Mouse (Mus musculus) neutrophil, adult 5-6 weeks (primary cell): Measurements from ENCODE around the gene Safb2. TPM values are rescaled to one million over a fixed set of nuclear protein-coding genes. Genes with fewer than 3 reads are reported as not detected.

ENCODE experiments used
- ATAC-seq: fragments of 151-379, 151-347 bp; 2 replicates; pipeline ENCODE4 v1.8.0; 2017; ENCODE audit warnings: mild to moderate bottlenecking, moderate TSS enrichment; ENCODE audit not compliant: insufficient number of reproducible peaks, poor library complexity, low FRiP score, severe bottlenecking; ENCODE audit errors: extremely low read depth
- total RNA-seq: library from RNA; stranded (forward); fragments of 200-1000 nt; gene quantifications from 2 replicates; pipeline ENCODE4 v1.2.3, GENCODE M21; 2017

Gene Safb2
- total RNA-seq, 1 experiment from 2014 or later, result 358 TPM

DNA sequence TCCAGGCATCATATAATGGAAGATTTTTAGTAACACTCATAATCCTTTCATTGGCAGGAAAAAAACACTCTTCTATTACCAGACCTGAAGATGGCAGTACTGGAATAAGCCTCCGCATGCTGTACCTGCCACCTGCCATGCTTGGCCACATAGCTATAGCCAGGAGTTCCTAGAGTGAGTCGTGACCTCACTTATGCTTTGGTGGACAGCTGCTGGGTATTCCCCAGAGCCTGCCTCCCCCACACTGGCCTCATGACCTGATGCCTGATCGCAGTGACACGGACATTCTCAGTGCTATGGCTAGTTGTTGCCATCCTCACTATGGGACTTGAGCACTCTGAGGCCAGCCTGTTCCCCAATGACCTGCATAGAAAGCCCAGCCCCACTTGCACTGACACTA is 14.1 kb downstream of the Safb2 start:
- no peak for ATAC-seq

DNA sequence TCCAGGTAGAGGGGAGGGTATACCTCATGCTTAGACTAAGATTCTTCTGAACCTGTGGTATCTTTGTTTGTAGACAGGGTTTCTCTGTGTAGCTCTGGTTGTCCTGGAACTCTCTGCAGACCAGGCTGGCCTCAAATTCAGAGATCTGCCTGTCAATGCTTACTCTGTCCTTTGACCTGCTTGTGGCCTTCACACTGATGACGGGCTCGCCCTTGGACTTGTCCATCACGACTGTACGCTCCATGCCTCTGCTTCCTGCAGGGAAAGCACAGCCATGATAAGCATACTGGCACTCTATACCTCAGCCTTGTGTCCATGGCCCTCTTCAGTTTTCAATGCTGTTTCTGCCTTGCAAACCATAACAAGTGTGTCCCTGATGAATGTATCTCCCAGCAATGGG is 17.0 kb downstream of the Safb2 start:
- no peak for ATAC-seq

DNA sequence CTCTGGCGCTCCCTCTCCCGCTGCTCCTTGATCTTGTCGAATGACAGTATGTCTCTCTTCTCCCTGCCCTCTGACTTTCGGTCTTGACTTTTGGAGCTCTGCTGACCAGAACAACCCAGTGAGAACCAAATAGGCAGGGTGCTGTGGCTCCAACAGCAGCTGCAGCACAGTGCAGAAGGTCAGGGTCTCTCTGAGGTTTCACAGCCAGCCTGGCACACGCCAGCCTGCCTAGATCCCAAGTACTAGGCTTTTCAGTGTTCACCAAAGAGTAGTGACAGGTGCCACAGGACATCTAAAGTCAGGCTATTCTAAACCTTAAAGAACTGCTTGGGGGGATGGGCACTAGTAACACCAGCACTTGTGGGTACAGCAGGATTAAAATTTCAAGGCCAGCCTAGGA is 17.5 kb downstream of the Safb2 start:
- ATAC-seq, result no peak

DNA sequence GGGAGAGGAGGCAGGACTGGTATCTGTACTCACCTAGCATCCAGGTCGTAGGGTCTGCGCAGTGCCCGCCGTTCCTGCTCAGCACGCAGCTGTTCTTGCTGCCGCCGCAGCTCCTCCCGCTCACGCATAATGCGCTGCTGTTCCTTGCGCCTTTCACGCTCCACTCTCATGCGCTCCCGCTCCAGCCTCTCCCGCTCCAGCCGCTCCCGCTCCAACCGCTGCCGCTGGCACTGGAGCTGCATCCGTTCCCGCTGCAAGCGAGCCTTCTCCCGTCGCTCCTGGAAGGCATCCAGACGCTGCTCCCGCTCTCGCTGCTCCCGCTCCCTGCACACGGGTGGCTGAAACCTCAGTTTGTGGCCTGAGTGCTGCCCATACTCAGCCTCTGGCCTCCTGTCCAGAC is 18.1 kb downstream of the Safb2 start:
- no peak for ATAC-seq

DNA sequence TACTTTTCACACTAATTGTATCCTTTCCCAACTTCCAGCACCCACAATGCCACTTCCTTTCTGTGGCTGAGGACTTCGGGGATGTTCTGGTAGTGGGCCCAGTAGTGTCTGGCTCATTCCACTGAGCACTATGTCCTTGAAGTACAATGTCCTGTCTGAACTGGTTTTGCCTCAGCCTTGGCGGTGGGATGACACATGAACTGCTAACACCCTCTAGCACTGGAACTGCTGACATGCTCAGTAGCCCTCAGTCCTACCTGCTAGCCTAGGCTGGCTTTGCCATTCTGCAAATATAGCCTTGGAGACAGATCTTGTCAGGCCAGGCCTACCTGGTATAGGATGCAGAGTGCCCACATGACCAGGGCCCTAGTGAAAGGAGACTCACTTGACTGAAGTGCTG is 22.5 kb downstream of the Safb2 start:
- no peak for ATAC-seq

DNA sequence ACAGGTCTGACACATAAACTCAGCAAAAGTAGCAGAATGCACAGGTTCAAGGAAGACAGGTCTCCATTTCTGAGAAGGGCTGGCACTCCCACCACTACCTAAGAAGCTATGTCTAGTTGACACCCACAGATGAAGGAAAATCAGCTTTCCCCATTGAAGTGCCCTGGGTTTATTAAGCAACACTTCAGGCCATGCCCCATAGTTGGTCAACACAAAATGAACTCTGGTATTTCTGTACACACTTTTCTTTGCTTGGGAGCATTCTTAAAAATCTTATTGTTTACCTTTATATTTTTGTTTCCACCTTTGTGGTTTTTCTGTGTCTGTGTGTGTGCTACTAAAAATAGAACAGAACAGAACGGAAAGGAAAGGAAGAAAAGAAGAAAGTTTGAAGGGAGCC is 24.3 kb downstream of the Safb2 start:
- no peak for ATAC-seq

DNA sequence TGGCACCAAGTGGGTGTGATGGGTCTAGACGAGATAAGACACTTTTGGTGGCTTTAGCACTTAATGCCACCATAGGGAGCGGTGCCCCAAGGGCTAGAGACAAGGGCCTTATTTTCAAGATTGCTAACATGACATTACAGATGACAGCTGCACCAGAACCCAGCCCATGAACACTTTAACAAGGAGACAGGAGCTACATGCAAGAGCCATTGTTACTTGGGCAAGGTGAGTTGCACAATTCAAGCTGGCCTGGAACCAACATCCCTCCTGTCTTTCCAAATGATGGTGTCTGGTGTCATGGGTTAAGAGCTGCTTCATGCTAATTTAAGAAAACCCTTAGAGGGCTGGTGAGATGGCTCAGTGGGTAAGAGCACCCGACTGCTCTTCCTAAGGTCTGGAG is 25.0 kb downstream of the Safb2 start:
- ATAC-seq, result no peak

DNA sequence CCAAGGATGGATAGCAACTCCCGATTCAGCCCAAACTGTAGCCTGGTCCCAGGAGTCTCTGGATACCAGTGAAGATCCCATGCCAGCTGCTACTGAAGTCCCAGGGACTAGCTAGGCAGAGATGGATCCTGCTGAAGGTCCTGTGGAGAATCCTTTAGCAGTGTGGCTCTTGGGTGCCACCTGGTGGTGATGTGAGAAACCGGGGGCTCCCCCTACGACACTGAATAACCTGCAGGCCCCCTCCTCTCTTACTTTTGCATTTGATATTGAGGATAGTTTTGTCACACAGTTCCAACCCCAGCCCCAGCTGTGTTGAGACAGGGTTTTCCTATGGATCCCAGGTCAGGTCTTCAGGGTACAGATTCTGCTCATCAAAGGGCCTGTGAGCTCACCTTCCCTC is 25.9 kb downstream of the Safb2 start:
- no peak for ATAC-seq

DNA sequence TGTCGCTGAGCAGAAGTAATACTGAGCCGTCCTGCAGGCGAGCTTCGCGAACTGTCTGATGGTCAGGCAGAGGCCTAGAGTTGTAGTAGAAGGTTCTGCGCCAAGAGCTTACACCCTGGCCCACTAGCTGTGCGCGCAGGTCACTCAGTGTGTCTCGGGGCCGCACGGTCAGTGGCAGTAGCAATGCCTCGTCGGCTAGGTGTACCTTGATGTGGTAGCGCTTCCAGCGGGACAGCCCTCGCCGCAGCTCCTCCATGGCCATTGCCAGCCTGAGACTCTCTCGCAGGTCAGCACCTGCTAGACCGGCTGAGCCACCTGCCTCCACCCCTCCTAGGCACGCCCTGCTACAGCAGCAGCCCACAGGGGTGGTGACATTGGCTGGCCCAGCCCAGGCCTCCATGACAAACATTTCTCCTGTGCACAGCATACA is 30.2 kb downstream of the Safb2 start, which contains the start of gene Gm20219:
Gm20219 (minus strand) TSS at position 266 of the 430 bp plus-strand sequence.
- ATAC-seq, result no peak

DNA sequence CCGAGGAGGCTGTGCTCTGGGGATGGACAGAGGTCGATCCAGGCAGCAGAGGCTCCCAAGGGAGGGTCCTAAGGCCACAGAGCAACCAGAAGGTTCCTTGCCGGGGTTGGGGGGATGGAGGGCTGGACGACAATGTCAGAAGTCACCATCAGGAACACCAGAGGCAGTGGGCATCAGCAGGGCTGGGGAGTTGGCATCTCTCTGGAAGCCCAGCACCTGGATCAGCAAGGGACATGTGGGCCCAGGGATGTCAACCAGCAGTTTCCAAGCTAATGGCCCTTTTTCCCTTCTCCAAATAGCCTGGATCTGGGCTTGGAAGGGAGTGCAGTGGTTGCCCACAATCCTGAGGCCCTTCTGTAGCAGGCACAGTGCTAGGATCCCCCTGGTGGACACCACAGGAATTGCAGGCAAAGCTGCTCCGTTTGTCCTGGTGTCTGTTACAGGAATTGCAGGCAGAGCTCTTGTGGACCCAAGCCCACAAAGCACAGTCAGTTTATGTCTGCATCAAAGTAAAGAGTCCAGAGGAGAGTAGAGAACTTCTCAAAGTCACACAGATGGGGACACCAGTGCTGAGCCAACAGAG is 31.5 kb downstream of the Safb2 start:
- peak; percentile 81 for ATAC-seq

DNA sequence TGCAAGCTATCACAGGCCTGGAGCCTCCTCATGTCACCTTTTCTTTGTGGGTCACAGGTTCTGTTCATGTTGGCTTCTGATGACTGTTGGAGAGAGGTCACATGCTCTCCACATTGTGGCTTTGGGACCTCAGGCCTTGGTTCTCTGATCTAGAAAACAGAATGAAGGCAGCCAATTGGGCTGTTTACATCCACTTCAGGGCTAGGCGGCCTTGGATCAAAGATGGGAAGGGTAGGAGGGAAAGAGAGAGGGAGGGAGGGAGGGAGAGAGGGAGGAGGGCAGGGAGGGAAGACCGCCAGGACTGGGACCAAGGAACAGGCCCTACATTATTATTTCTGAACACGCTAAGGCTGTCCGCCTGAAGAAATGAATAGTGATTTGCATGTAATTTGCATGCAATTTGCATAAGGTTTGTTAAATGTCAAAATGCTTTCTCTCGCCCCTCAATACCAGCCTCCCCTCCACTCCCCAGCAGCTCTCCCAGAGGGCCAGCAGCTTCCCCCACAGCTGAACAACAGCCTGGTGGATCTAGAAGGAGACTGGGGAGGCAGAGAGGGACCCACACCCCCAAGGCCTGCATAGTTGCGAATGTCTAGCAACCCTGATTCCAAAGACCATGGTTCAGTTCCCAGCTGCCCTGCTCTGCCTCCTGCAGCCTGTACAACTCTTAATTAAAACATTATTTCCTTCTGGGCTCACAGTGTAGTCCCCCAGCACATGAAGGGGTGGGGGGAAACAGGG is 32.4 kb downstream of the Safb2 start:
- ATAC-seq, result no peak

DNA sequence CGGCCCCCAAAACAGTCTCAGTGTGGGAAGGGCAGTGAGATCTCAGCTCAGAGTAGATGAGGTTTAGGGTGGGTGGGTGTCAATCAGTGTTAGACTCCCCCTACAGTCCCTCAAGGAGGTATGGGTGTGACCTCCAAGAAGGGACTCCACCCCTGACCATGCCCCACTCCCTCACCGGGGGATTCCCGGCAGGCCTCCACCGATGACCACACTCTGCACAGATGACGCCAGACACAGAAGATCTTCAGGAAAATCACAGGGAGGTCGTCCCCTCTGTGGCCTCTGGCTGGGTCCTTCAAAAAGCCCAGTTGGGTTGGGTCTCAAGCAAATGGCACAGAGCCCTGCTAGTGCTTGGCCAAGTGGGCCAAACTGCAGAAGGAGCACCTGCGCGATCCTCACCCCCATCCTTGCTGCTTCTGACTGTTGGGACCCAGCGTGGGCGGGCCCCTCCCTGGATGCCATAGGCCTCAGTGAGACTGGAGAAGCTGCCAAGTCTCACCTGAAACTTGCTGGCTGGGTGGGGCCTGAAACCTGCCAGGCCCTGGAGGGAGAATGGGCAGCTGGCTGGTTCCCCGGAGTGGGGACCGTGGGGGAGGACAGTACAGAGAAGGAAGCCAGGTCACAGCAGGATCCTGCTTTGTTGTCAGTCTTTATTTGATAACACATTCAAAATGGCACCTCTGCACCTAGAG is 33.5 kb downstream of the Safb2 start:
- no peak for ATAC-seq

DNA sequence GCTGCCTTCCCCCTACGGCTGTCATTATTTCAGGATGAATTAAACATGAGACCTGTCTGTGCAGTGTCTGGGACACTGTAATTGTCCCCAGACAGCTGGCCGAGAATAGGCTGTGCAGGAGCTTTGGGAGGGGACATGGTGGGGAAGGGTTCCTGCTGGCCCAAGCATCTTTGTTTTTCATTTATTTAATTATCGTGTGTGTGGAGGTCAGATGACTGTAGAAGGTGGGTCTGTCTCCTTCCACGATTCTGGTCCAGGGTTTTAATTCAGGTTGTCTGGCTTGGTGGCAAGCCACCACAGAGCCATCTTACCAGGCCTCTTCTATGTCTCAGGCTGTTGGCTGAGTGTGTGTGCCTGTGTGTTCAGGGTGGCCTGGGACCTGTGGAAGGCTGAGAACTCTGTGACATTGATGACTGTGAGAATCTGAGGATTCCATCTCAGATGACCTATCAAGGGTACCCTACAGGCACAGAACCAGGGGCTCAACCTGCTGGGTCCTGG is 35.7 kb downstream of the Safb2 start:
- no peak for ATAC-seq

DNA sequence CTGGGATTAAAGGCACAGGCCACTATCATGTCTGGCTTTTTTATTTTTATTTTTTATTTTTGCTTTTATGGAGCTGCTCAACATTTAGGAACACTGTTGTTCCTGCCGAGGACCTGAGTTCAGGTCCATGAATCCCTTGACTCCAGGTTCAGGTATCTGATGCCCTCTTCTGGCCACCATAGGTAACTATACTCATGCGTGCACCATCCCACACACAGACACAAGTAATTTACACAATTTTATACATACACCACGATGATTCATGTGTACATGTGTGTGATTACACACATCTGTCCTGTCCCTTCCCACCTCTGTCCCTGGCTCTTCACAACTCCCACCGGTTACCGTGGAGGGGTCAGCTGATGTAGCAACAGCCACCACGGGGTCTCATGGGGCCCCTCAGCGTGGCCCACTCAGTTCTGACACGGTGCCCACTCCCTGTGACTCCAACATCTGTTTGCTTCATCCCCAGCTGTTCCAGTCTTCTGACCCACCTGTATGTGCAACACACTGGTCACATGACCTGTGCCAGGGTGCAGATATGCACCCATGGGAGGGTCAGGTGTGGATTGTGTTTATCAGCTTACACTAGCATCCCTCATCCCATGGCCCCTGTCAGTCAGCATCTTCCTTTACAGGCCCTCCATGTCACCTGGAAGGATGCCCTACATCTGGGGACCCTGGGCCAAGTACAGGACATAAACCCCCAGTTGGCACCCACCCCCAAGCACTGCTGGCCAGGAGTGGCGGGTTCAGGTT is 36.4 kb downstream of the Safb2 start:
- no peak for ATAC-seq

DNA sequence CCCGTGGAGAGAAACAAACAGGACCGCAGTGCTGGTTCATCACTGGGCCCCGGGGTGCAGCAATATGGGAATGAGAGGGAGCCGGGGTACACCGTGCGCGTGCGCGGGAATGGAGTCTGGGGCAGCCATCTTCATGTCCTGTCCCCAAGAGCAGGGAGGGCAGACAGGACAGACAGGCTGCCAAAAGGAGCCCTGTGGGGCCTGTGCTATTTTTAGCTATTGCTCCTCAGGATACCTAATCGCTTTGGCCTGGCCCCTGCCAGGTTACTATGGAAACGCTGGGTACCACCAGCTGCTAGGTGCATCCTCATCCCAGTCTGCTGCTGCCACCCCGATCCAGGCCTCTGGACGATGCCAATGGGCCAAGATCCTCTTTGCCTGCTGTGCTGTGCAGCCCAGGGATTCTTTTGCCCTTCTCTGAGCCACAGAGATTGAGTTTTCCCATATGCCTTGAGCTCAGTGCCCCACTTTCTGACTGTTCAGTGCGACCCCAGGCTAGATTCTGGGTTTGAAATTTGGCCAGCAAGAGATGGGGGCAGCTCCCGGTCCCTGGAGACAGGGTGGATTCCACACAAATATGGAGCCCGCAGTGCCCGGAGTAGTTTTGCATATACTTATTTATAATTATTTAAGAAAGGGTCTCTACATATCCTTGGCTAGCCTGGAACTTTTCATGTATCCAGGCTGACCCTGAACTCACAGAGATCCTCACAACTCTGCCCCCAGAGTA is 37.1 kb downstream of the Safb2 start:
- ATAC-seq, result no peak

DNA sequence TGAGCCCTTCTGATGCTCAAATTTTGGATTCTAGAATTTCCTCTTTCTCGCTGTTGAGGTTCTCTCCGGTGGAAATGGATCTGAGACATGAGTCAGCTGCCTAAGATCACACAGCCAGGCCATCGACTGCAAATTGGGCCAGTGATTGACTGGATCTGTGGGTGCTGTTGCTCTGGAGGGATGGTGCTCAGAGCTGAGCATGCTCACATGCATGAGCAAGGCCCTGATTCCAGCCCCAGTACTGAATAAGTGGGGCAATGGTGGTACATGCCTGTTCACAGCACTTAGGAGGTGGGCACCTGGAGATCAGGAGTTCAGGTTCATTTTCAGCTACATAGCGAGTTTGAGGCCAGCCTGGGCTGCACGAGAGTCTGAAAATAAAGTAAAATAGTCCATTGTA is 37.8 kb downstream of the Safb2 start:
- ATAC-seq, result no peak

DNA sequence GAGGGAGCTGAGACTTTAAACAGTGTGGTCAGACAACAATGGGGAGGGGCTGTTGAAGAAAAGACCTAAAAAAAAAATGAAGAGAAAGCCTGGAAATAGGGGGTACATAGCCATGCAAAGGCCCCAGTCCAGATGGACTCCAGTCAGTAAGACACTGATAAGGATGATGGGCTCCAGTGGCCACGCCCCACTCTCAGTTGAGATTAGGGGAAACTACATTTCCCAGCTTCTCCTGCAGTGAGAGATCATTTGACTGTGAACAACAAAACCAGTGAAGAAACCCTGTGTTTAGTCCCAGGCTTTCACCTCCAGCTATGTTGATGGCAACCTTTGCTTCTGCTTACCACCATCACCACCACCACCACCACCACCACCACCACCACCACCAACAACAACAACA is 38.4 kb downstream of the Safb2 start:
- no peak for ATAC-seq

DNA sequence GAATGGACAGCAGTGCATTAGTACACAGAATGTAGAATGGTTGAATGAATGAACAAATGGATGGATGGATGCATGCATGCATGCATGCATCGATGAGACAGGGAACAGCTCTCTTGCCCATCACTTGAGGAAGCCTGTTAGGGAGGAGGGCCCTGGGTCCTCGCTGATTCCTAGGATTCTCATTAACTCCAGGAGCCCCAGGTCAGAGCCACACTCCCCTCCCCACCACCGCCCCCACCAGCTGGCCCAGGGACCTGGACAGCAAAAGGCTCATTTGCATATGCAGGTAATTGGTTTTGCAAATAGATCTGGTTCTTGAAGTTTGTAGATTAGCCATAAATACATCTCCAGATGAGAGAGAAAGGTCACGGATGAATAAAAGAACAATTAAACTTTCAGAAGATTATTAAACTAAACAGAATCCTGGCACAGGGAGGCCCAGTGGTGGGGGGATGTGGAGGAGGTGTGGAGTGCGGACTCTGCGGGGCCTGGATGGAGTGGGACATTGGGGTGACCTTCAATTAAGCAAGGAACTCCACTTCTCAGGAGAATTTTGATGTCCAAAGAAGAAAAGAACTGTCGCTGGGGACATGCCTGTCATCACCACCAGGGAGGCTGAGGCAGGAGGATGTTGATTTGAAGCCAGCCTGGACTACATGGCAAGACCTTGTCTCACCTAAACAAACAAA is 39.5 kb downstream of the Safb2 start:
- ATAC-seq, result no peak
